Mouse (Mus musculus): Measurements from ENCODE around the gene Myh14.
A peak's percentile ranks its signal among the peaks of the same experiment; 100 is the strongest.

The Myh14 gene

DNA sequence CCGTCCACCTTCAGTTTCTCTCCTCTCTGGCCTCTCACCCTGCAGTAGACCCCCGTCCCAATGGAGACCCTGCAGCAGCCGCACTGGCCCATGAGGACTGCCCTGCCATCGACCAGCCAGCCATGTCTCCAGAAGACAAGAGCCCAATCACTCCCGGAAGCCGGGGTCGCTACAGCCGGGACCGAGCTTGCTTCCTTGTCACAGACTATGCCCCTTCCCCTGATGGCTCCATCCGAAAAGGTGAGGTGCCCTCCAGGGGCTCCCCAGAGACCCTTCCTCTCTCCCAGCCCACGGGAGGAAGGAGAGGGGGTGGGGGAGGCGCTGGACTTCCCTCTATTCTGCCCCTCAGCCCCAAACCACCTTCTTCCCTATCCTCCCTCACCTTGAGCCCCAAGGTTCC, 72.3 kb downstream of the Myh14 start:
- no peak for DNase-seq (ENCODE audit: low spot score)

DNA sequence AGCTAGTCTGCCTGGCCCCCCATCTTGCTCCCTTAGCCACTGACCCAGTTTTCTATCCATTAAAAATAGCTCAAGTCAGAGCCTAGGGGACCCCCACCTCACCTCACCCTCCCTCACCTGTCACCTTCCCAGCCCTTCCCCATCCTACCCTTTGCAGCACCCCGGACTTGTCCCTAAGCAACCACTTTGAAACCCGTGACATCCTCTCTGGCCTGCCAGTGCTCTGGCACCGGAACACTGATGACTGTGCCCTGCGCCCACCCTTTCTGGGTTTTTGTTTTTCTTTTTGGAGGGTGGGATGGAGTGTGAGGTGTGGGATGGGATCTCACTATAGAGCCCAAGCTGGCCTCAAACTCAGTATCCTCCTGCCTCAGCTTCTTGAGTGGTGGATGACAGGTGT, 73.0 kb downstream of the Myh14 start:
- DNase-seq (ENCODE audit: low spot score), result no peak

DNA sequence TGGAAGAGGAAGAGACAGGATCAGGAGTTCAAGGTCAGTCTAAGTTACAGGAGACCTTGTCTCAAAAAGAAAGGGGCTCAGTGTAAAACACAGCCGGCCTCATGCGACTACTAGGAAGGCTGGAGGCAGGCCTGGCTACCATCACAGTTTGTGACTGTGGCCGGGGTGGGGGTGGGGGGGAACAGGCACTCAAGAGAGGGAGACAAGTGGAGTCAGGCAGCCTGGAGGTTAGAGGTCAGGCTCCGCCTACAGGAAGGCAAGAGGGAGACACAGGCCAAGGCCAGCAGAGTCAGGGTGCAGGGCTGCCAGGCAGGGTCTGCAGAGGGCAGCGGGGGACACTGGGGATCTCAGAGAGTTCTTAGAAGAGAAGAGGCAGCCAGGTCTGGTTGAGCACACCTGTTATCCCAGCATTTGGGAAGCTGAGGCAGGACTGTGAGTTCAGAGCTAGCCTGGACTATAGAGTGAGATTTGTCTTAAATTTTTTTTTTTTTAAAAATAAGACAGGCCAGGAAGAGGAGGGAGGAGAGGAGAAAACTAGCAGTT, 73.6 kb downstream of the Myh14 start:
- no peak for DNase-seq (ENCODE audit: low spot score)

DNA sequence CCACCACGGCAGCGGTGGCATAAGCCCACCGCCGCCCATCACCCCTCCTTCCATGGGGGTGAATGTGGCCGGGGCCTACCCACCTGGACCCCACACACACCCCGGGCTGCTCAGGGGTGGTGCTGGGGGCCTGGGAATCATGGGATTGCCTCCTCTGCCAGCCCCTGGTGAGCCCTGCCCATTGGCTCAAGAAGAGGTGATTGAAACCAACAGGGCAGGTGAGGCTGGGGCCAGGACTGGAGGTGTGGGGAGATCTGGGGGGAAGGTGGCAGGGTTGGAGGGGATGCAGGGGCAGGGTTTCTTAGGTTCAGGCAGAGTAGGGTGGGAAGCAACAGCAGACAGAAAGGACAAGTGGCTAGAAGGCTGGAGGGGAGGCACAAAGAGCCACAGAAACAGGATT, 74.6 kb downstream of the Myh14 start:
- no peak for DNase-seq (ENCODE audit: low spot score)

DNA sequence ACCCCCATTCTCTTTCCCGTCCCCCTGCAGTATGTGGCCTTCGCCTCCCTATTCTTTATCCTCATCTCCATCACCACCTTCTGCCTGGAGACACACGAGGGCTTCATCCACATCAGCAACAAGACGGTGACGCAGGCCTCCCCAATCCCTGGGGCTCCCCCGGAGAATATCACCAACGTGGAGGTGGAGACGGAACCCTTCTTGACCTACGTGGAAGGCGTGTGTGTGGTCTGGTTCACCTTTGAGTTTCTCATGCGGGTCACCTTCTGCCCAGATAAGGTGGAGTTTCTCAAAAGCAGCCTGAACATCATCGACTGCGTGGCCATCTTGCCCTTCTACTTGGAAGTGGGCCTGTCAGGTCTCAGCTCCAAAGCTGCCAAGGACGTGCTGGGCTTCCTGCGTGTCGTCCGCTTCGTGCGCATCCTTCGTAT, 75.5 kb downstream of the Myh14 start:
- no peak for DNase-seq (ENCODE audit: low spot score)

DNA sequence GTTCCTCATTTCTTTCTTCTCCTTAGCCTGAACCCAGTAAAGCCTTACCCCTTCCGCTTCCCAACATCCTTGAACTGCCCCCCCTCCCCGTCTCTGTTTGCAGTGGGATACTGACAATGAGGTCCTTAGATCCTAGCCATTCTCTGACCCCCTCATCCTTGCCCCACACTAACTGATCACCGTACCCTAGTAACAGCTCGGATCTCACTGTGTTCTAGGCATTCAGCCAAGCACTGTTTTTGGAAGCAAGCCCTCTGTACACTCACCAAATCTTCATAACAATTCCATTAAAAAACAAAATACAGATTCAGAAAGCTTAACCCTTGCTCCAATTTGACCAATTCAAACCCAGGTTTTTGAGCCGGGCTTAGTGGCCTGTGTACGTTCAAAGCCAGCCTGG, 76.4 kb downstream of the Myh14 start:
- DNase-seq (ENCODE audit: low spot score), result no peak

DNA sequence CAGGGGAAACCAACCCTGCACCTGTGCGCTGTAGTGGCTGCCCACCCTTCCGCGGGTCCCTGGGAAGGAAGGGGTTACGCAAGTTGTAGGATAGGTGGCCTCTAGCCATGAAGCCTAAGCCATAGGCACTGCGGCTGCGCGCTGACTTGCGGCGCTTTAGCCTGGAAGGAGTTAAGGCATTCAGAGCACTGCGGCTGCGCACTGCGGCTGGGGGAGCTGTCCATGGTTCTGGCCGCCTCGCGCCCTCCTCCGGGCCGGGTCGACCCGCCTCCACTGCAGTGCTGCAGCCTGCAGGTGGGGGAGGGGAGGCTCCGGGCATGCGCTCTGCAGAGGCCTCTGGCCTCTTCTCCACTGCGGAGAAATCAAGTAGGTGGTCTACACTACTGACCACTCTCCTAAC, 76.9 kb downstream of the Myh14 start:
- peak; percentile 80 for DNase-seq (ENCODE audit: low spot score)

DNA sequence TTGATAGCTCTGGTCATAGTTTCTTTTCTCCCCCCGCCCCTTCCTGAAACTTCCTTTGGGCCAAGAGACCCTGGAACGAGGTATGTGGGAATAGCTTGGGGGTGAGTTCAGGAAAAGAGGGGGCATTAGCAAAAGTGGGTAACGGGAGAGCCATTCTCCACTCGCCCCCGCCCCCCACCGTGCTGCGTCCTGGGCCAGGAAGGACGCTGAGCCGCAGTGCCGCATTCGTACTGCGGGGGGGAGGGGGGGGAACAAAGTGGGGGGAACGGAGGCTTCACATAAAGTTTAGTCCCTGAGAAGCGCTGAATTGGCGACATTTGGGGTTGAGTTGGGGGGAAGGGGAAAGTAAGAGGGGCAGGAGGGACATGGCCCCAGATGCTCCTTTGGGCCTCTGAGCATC, 77.6 kb downstream of the Myh14 start:
- DNase-seq (ENCODE audit: low spot score), result no peak

DNA sequence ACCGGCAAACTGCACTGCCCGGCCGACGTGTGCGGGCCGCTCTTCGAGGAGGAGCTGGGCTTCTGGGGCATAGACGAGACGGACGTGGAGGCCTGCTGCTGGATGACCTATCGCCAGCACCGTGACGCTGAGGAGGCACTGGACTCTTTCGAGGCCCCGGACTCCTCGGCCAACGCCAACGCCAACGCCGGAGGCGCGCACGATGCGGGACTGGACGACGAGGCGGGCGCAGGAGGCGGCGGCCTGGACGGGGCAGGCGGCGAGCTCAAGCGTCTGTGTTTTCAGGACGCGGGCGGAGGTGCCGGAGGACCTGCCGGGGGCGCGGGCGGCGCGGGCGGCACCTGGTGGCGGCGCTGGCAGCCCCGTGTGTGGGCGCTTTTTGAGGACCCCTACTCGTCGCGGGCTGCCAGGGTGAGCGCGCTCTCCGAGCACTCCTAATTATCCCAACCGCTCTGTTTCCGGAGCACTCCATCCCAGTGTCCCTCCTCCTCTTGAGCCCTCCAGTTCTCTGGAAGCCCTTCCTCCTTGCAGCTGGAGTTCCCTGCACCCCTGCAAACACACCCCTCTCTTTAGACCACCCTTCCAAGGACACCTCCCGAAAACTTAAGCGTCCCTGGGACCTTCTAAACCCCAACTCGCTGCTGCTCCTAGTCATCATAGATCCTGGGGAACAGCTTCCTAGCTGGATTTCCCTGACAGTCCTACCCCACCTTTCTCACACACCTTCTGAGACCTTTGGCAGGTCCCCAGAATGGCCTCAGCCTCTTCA, 79.1 kb downstream of the Myh14 start:
- DNase-seq (ENCODE audit: low spot score), result no peak

DNA sequence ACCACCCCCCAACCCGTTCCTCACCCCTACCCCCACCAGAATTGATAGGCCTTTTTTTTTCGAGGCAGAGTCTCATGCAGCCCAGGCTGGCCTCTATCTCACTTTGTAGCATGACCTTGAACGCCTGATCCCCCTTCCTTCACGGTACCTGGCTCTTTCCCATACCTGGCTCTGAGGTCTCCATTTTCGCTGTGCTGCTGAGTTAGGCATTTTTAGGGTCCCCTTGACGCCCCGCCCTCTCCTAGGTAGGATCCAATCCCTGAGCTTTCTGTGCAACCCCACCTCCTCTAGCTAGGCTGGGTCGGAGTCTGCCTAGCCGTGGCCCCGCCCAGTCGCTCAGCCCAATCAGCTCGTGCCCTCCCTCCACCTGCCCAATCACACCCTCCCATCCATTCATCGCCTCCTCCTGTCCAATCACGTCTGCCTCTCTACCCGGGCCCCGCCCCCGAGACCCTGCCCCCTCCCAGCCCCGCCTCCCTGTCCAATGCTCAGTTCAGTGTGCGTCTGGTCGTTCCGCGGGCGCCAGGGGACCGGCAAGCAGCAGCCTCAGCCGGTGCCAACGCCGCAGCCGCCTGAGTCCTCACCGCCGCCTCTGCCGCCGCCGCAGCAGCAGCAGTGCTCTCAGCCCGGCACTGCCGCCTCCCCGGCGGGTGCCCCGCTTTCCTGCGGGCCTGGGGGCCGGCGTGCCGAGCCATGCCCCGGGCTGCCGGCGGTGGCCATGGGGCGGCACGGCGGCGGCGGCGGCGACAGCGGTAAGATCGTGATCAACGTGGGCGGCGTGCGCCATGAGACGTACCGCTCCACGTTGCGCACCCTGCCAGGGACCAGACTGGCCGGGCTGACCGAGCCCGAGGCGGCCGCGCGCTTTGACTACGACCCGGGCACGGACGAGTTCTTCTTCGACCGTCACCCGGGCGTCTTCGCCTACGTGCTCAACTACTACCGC, 80.0 kb downstream of the Myh14 start, which contains the start of gene Kcnc3:
TSS of gene Kcnc3 (plus strand) at position 263 of the 946 bp plus-strand sequence.
- DNase-seq (ENCODE audit: low spot score), result peak; percentile 87

DNA sequence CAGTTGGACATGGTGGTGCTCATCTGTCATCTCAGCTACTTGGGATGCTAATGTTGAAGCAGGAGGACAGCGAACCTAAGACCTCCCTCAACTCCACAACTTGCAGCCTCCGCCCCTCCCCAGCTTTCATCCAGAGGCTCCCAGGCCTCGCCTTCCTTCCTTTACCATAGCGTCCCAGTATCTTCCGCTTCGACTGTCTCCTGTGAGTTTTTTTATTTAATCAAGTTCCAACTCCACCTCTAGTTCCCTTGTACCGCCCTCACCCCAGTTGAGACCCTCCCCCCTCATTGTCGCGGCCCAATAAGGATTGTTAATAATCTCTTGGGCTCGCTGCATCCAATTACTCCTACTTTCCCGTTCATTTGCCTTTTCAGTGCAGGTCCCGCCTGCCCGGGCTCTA, 80.7 kb downstream of the Myh14 start:
- DNase-seq (ENCODE audit: low spot score), result no peak

DNA sequence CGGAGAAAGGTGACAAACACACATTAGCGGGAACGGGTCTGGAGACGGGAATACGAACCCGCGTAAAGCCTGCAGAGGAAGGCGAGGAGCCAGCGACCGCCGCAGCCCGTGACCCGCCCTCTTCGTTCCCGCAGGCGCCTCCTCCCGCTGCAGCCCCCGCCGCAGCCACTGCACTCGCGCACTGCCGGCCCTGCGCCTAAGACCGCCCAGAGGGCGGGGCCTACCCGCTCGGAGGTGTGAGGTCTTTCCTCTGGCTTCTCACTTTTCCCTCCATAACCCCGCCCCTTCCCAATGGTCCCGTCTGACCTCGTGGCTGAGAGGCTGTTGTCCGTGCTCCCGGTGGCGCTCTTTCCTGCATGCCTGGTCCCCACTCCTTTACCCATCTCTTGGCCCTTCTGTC, 81.5 kb downstream of the Myh14 start:
- peak; percentile 59 for DNase-seq (ENCODE audit: low spot score)

DNA sequence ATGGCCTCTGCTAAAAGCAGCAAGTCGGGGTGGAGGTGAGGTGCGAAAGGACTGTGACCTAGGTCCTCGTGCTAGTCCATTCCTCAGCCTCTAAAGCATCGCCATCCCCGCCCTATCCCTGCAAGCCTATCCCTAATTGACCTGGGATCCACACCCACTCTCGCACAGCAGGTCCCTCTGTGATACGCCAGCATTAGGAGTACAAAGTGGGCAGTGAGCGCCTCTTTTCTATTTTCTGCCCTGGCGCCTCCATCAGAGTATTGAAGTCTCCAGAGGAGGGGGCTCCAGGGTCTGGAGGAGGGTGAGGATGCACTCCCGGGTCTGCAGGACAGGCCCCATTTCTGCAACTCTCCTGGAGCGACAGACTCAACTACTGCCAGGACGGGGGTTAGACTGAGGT, 82.3 kb downstream of the Myh14 start:
- no peak for DNase-seq (ENCODE audit: low spot score)

DNA sequence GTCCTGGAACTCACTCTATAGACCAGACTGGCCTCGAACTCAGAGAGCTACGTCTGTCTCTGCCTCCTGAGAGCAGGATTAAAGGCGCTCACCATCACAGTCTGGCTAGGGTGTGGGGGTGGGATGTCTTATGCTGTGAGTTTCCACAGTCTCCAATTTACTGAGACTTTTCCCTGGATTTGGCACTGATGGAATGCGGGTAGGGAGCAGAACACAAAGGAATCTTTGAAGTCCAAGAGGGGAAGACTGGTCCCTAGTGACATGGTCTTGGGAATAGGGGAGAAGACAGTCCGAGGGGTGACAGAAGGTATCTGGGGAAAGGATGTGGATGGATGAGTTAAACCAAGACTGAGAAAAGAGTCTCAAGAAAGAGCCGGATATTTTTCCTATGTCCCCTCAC, 83.0 kb downstream of the Myh14 start:
- no peak for DNase-seq (ENCODE audit: low spot score)

DNA sequence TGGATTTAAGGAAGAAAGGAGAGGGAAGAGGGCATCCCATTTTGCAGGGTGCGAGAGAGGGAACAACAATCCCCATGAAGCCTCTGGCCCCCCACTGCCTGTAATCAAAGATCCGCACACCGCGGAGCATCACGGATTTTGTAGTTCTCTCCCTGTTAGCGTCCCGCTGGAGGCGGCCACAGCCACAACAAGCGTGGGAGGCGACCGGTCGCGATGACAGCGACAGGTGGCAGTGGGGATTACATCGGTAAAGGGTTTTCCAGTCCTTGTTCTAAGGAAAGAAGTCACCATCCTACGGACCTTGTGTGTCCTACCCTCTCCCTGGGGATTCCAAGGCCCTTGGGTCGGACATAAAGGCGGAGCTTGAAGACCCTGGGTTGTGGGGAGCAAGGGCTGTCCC, 83.7 kb downstream of the Myh14 start:
- peak; percentile 20 for DNase-seq (ENCODE audit: low spot score)

DNA sequence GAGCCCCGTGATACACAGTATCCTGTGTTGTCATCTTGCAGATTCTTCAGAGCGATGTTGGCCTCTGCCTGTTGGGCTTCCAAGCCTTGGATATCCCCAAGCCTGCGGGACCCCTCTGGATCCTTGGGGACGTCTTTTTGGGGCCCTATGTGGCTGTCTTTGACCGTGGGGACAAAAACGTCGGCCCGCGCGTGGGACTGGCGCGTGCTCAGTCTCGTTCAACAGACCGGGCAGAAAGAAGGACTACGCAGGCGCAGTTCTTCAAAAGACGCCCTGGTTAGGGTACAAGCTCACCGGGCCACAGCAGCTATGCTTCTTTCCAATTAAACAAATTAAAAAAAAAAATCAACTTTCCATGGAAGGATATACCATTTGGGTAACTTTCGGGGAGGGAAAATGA, 84.1 kb downstream of the Myh14 start:
- no peak for DNase-seq (ENCODE audit: low spot score)

DNA sequence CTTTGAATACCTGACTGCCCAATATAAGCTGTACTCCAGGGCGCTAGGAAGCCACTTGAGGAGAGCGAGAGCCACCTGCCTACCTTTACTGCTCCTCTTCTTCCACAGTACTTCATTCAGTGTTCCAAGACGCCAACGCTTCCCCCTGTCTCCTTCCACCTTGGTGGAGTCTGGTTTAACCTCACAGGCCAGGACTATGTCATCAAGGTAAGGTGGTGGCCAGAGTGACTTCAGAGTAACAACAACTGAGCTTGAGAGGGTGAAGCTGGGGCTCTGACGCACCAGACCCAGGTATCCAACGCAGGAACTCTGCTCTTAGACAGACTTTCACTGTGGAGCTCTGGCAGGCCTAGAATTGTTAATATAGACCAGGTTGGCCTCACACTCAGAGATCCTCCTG, 85.0 kb downstream of the Myh14 start:
- no peak for DNase-seq (ENCODE audit: low spot score)

DNA sequence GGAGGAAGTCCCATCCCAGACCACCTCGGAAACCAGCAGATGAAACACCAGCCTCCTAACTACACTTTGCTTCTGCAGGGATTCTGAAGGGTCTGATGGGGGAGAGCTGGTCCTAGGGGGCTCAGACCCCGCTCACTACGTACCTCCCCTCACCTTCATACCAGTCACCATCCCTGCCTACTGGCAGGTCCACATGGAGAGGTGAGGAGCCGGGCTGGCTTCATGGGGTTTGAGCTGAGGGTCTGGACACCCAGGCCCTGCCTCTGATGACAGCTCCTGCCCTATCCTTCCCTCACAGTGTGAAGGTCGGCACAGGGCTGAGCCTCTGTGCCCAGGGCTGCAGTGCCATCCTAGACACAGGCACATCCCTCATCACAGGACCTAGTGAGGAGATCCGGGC, 85.7 kb downstream of the Myh14 start:
- no peak for DNase-seq (ENCODE audit: low spot score)

DNA sequence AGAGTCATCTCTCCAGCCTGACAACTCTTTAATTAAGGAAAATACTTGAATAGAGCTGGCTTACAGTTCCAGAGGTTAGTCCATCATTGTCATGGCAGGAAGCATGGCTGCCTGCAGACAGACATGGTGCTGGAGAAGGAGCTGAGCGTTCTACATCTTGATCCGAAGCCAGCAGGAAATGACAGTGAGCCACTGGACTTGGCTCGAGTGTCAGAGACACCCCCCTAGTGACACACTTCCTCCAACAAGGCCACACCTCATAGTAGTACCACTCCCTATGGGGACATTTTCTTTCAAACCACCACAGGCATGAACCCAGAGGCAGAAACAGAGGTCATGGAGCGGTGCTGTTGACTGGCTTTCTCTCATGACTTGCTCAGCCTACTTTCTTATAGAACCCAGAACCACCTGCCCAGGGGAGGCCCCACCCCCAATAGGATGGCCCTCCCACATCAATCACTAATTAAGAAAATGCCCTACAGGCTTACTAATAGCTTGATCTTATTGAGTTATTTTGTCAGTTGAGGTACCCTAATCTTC, 86.3 kb downstream of the Myh14 start:
- DNase-seq (ENCODE audit: low spot score), result no peak

DNA sequence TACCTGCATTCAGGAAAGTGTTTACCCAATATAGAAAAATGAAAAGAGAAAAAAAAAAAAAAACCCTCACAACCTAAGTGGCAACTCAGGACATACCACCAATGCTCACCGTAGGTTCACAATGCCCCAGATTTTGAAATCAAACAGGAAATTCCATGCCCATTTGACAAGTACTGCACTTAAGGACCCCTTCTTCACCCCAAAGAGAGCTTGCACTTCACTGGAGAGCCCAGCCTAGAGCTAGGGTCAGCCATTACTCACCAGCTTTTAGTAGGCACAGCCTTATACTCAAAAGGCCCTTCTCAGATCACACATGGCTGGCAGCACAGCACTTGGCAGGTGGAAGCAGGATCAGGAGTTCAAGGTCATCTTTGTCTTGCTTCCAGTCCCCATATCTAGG, 87.5 kb downstream of the Myh14 start:
- DNase-seq (ENCODE audit: low spot score), result no peak

DNA sequence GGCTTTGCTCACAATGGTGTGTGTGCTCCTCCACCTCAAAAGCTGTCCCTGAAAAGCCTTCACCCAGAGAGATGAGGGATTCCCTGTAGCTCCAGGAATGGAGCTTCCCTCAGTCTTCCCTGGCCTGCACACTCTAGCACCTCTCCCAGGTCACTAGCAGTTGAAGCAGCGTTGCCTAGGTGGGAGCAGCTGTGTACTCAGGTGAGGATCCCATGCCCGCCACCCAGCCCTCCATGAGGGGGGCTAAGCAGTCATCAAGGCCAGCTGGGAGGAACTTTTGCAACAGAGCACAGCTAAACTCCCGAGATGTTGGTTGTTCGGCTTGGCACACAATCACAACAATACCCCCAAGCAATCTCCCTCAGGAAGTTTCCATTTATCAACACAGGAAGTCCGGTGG, 87.9 kb downstream of the Myh14 start:
- DNase-seq (ENCODE audit: low spot score), result no peak

DNA sequence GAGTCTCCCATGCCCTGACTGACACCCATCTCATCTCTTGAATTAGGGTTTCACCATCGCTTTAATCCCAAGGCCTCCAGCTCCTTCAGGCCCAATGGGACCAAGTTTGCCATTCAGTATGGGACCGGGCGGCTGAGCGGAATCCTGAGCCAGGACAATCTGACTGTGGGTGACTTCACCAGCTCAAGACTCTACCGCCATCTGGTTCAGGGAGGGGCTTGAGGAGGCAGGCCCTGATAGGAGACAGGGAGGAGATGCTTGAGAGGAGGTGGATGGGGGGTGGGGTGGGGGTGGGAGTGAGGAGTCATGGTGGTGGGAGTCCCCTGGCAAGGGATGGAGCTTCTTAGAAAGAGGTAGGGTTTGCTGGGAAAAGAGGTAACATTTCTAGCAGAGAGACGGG, 89.0 kb downstream of the Myh14 start:
- DNase-seq (ENCODE audit: low spot score), result no peak
